Mouse (Mus musculus) urinary bladder, postnatal 14 days (tissue): Measurements from ENCODE around the gene Eva1c.
"Not testable (repeated sequence)": the region's sequence is repeated elsewhere in the genome, so short reads cannot be mapped to it uniquely, and the experiment has no call there.

Source experiments
- DNase-seq: peaks from one replicate; pipeline ENCODE4 v3.0.0; 2021; ENCODE audit warnings: low spot score

The Eva1c gene

GRCm38 (mm10) chr16:90826457-90826856 is at the start of gene Eva1c:
Gene Eva1c, plus strand, starts transcription at chr16:90826719.
- DNase-seq, result no peak

- DNase-seq, result no peak
Measured at GRCm38 (mm10) chr16:90779783-90780182, 46.7 kb upstream of the Eva1c start.

DNA sequence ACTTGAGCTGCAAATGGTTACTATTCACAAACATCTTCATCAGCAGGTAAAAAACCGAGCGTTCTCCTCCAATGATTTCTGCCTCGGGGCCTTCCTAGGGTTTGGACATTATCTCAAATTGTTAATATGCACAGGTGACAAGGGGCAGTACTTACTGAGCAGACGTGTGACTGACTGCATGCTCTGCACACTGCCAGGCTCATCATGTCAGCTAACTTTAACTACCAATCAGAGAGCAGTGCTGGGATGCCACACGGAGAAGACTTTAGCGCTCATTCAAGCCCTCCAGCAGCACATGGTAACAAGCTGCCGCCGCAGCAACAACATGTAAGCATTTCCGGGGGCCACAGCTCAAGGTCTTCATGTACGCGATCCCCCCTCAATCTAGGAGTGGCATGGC is 43.2 kb upstream of the Eva1c start:
- DNase-seq, result no peak

DNA sequence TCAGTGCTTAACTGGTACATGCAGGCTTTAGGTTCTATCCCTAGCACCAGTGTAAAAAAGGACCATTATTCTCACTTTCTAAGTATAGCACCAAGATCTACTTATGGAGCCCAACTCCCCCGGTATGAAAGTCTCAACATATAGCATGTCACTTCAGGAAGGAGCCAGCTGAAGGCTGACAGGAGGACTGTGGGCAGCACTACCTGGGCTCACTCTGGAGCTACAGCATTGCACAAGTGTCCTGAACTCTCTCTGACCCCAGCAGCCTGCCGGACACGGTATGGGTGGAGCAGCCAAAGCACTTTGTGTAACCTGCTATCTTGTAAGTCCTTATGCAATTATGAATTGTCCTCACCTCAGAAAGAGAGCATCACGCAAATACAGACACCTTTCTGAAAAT is 41.3 kb upstream of the Eva1c start:
- peak; percentile 23 for DNase-seq

GRCm38 (mm10) chr16:90788580-90788979 is 37.9 kb upstream of the Eva1c start:
- no peak for DNase-seq

- no peak for DNase-seq
Measured at GRCm38 (mm10) chr16:90790946-90791345, 35.6 kb upstream of the Eva1c start.

DNA sequence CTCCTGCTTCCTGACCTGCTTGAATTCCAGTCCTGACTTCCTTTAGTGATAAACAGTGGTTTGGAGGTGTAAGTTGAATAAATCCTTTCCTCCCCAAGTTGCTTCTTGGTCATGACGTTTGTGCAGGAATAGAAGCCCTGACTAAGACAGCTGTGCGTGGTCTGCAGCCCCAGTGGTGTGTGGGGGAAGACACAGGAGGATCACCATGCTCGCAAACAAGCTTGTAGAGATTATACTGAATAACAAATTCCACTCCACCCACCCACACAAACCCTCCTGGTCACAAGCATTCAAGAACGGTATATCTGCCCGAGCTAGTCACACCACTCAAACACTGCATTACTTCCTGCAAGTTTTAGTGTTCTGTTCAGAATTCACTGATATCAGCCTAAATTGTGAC is 34.5 kb upstream of the Eva1c start:
- no peak for DNase-seq

DNA sequence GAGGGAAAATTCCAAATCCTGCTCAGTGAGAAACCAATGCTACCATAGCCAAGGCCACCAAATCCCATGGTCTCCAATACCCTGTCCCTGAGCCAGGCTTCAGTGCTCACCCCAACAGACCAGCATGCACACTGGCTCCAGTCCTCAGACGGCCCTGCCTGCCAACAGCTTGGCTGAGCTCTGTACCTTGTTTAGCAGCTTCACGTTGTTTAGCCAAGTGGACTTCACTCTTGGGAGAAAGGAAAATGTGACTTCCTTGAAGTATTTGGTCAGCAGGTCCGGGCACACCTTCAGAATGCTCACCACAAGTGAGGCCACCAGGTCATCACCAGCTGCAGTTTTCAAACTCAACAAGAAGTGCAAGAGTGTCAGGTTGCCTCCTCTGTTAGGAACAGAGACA is 34.0 kb upstream of the Eva1c start:
- DNase-seq, result no peak

GRCm38 (mm10) chr16:90794708-90795107 is 31.8 kb upstream of the Eva1c start:
- no peak for DNase-seq

DNA sequence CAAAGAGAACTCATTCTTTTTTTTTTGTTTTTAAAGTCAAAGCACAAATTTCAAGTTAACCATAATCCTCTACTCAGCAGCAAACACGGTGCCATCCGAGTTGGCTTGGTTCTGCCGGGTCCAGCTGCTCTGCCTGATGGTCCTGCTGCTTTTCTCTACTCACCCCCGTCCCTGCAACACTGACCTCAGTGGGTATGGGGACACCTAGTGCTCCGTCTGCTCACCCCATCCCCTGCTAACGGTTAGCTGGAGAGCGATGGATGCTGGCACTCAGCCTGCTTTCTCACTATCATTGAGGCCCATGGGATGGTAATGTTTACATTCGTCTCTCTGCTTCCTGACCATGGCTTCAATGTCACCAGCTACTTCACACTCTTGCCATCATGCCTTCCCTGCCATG is 28.1 kb upstream of the Eva1c start:
- no peak for DNase-seq

DNA sequence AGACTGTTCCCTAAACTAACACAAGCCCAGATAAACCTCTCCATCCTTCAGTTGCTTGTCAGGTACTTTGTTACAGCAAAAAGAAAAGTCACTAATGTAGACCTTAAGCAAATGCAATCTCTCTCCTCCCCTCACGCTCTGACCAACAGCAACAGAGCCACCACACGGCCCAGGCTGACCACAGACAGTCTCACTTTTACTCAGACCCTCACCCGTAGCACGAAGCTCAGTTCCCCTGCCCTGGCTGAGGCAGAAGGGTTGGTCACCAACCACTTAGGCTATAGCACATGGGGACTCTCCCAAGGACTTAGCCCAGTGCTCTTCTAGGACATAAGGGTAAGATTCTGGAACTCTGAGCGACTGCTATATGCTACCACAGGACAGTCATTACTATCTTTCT is 27.7 kb upstream of the Eva1c start:
- no peak for DNase-seq

GRCm38 (mm10) chr16:90799840-90800239 is 26.7 kb upstream of the Eva1c start:
- DNase-seq, result no peak

GRCm38 (mm10) chr16:90801251-90801650 is 25.3 kb upstream of the Eva1c start:
- DNase-seq, result no peak

DNA sequence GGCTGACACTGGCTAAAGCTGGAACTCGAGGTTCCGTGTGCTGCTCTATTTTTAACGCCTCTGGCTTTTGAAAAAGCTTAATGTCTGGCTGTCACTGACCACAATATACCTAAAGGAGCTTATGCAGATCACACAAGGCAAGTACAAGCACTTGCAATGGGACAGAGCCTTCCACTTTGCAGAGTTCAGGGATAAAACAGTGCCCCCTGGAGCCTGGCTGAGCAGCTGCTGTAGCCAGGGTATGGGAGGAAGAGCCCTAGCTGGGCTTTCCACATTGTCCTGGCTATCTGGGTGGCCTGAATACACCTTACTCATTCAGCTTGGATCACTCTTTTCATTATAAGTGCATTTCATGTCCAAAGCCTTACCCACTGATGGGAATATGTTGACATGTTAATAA is 24.6 kb upstream of the Eva1c start:
- no peak for DNase-seq

DNA sequence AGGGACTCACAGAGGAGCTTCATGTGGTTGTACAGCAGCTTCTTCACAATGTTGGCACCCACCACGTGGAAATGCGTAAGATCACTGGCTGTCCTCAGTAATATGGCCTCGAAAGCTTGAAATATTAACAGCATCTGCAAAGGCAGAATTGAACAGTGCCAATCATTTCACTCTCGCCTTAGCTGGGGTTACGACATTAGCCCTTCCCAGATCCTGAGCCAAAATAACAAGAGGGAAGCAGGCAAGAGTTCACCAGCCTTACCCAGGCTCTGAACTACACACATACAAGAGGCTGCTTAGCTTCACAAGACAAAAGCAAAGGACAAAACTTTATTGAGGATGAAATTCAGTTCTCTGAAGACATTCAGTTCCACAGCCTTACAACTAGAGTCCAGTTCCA is 22.1 kb upstream of the Eva1c start:
- DNase-seq, result no peak

GRCm38 (mm10) chr16:90809975-90810715 is 16.4 kb upstream of the Eva1c start, which contains the start of gene Urb1:
Gene Urb1, minus strand, starts transcription at chr16:90810413.
- DNase-seq, result peak; percentile 100

DNA sequence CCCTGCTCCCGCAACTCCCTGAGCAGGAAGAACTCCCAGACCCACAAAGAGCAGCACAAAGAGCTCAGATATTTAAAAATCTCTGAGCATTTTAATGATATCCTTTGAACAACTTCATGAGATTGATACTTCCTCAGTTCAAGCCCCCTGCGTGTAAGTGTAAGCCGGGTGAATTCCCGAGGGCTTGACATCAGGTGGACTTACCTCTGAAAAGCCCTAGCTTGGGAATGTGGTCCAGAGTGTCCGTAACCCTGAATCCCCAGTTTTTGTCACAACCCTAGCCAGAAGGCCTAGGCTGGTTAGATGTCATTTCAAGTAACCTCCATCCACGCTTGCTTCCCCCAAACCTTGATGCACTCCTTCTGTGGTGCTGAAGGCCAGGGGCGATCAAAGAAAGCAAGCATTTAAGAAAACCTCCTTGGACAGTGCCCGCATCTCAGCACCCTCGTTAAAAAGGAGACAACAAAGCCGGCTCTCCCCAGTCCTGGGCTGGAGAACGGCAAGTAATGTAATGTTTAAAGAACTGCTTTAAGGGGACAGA is 15.7 kb upstream of the Eva1c start:
- DNase-seq, result no peak

DNA sequence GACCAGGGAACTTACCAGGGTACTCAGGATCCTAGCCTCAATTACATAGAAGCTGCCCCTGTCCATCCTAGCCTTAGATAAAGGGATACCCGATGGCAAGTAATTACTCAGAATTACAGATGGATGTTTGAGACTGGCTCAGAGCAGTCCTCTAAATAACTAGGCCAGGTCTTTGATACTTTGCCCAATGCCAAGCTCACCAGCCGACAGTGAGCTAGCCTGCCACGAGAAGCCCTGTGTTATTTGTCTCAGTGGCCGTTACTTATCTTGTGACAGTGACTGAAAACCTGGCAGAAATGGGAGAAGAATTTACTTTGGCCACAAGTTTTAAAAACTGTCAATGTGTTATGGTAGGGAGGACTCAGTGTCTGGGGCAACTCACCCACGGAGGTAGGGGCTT is 14.4 kb upstream of the Eva1c start:
- no peak for DNase-seq

DNA sequence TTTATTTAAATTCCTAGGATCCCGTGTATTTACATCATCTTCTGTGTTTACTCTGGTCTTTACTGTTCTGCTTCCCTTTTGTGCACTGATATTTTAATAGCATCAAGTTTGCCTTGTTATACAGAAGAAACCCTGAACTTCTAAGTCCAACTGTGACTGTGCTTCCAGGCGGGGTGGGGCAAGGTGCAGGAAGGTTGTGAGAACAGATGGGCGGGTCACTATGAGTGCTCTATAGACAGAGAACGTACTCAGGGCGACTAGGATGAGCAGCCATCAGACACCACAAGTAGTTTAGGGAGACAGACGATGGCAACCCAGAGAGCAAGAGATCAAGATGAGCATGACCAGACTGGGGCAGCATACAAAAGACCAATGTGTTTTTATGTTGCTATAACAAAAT is 6.2 kb upstream of the Eva1c start:
- no peak for DNase-seq

DNA sequence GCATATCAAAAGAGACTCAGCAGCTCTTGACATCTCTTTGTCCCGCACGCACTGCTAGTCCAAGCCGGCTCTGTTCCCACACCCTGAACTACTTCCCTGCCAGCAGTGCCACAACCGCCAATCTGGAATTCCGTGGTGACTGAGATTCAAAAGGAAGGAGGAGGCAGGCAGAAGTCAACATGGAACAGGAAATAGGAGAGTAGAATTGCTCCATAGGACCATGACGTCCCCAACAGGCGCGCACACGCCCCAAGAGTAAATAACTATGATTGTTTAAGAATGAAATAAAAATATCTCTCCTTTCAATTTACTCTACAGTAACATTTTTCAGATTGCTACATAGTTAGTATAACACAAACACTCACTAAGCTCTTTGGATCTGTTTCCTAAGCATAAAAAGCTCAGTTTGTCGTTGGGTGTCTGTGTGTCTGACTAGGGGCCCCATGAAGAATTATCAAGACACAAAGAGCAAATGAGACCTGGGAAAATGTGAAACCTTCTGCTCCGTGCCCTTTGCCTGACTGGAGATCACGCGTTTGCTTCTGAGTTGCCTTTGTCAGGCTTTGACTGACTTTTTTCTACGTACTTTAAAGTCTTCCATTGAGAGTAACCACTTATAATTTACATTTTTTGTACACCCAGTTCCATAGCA is 5.3 kb upstream of the Eva1c start:
- peak; percentile 43 for DNase-seq

DNA sequence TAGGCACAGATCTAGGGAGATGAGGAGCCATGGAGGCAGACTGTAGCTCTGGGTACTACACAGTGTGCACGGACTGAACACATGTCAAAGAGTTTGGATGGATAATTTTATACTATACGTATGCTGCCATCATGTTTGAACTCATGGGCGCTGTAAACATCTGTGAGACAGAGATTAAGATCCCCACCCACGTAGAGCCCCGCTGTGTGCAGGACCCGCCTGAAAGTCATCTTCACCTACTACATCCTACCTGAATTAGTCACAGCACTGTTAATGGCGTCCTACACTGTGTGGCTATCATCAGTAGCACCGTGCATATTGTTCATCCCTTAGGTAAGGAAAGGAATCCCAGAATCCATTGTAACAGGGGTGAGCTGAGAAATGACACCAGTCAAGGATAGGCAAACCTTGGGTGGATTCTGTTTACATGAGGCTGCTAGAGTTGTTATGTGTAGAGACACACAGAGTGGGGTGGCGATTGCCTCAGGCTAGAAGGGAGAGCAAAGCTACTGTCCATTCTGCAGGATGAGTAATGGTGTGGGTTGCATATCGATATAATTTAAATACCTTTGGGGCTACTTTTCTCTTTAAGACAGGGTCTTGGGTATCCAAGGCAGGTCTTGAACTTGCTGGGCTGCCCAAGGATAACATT is 4.1 kb upstream of the Eva1c start:
- no peak for DNase-seq

- peak; percentile 56 for DNase-seq
Measured at GRCm38 (mm10) chr16:90822981-90823380, 3.5 kb upstream of the Eva1c start.

DNA sequence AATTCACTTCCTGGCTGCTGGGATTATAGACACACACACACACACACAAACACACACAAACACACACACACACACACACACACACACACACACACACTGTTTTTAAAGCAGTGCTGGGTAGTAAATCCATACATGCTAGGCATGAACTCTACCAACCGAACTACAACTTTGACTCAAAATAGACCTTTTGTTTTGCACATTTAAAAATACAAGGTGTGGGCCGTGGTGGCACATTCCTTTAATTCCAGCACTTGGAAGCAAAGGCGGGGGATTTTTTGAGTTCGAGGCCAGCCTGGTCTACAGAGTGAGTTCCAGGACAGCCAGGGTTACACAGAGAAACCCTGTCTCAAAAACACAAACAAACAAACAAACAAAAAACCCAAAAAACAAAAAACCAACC is 2.5 kb upstream of the Eva1c start:
- DNase-seq, result not testable (repeated sequence)
